Mouse (Mus musculus) ovary, postnatal 14 days (tissue): Measurements from ENCODE around the gene Zfp658.

Experiments
- DNase-seq: peaks from one replicate; pipeline ENCODE4 v3.0.0; 2022; ENCODE audit warnings: low spot score

The Zfp658 gene

DNA sequence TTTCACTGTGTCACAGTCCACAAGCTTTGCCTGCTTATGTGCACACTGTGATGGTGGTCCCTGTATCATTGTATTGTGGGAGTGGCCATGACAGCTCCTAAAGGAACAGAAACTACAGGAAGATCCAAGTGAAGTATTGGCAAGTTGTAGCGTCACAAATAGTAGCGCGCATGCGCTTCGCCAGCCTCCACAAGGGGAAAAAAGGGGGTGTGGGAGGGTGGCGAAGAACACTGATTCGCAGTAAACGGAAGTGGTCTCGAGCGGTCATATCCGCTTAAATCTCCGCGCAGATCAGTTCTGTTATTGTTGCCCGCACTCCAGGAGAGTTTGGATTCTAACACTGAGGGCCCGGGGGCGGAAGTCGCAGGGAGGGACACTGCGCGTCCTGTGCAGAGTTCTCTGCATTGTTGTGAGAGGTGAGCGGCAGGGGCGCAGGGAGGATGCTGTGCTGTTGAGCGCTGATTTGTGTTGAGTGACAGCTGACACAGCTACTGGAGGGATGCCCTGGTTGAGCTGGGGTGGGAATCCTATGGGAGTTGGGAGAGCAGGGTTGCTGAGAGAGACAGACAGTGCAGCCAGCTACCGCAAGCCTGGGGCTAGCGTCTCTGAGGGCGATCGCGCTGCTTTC lies at the start of gene Zfp658:
Gene Zfp658 (plus strand): TSS at position 251 of the 628 bp plus-strand sequence.
- peak; percentile 70 for DNase-seq

- no peak for DNase-seq
Observed at GRCm38 (mm10) chr7:43512519-43512918, 49.5 kb upstream of the Zfp658 start.

DNA sequence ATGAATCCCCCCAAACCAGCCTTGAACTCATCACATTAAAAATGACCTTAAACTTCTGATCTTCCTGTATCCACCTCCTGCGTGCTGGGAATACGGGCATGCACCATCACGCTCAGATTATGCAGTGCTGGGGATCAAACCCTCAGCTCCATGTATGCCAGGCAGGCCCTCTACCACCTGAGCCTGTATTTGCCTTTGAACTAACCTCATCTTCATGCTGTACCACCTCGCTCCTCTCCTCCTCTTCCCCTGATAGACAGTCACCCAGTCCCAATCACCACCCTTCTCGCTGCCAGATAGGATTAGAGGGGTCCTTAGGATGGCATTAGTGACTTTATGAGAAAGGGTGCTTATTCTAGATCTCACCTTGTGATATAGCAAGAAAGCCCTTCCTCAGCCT lies 47.0 kb upstream of the Zfp658 start:
- no peak for DNase-seq

GRCm38 (mm10) chr7:43518341-43518740 lies 43.7 kb upstream of the Zfp658 start:
- no peak for DNase-seq

GRCm38 (mm10) chr7:43522776-43523175 lies 39.3 kb upstream of the Zfp658 start:
- no peak for DNase-seq

GRCm38 (mm10) chr7:43525313-43525712 lies 36.7 kb upstream of the Zfp658 start:
- no peak for DNase-seq

DNA sequence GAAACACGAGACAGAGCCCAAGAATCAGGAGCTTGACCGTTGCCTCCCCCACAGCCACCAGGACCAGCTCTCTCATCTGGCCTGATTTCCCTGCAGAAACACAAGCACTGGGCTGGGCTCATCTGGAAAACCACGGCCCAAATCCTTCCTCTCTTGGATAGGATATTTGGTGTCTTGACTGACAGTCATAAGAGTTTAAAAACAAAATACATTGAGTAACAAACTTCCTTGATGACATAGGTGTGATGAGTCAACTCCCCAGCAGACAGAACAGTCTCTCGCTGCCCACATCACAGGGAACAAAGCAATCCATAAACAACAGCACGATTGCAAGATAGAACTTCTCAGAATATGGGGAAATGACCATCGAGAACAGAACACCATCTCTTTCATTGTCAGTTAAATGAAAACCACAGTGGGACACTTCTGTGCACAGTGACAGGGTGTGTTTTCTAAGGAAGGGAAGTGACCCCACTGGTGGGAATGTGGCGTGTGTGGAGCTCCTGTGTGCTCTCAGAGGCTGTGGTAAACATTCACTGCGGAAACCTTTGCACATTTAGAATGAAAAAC lies 31.8 kb upstream of the Zfp658 start:
- no peak for DNase-seq

DNA sequence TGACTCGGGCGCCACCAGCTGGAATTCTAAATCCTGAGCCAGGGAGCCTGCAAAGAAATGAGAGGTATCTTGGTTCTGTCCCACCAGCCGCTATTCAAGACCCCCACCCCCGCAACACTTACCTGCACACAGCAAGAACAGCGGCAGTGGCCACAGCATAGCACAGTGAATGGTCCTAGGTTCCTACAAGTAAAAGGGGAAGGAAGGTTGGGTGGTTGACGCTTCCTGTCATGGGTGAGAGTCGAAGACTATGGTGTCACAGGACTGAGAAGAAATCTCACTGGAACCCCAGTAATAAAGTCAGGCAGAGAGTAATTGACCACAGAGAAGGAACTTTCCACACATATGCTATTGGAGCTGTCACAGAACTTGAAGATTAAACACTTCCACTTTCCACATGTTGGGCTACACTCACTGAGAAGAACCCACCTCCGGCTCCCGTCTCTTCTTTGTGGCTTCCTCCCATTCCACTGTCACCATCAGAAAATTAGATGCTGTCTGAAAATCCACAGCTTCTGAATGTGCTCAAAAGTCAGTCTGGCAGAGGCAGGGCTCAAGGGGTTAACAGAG lies 29.0 kb upstream of the Zfp658 start:
- DNase-seq = no peak

DNA sequence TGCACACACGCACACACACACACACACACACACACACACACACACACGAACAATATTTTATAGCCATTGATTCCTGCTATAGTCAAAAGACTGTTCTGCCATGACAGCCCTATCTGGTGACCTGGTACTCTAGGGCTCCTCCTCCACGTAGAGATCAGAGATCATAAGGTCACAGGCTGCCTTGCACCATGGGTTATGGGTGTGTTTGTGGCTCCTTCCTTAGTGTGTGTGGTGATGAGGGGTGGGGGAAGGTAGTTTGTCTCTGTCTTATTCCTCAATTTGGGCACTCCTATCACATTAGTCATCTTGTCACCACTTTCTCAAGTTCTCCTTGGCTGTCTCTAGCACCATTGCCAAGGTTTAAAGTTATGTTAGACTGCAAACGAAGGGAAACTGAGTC lies 23.5 kb upstream of the Zfp658 start:
- no peak for DNase-seq

- DNase-seq = no peak
Observed at GRCm38 (mm10) chr7:43544225-43544977, 17.7 kb upstream of the Zfp658 start, which contains the start of gene Cd33. TSS of gene Cd33 (minus strand) at chr7:43544428.

DNA sequence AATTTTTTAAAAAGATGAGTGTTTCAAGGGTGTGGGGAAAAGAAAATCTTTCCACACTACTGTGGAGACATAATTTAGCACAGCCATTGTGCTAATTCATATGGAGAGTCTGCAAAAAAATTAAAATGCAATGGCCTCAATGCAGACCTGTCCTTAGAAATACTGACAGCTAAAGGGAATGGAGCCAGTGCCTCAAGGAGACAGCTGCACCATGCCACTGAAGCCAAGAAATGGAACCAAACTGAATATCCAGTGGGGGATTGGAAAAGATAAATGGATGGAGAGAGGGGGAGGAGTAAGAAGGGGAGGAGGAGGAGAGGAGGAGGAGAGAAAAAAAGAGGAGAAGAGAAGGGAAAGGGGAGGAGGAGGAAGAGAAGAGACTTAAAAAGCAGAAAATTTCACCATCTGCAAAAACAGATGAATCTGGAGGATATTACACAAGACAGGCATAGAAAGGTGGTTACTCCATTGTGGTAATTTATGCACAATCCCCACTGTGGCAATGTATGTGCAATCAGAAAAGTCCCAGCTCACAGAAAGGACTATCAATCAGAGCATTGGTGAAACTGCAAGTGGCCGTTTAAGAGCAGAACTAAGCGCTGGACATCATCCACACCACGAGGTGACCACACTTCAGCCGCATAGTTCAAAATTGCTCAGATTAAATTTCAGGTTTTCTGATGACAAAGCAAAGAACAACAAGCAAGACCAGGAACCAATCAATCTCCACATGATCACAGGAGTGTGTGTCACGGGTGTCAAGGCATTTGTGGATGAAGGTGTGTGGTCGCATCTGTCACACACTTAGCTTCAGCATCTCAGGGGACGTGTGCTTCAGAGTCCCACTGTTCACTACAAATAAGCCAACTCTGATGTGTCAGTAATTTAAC lies 16.2 kb upstream of the Zfp658 start:
- no peak for DNase-seq

DNA sequence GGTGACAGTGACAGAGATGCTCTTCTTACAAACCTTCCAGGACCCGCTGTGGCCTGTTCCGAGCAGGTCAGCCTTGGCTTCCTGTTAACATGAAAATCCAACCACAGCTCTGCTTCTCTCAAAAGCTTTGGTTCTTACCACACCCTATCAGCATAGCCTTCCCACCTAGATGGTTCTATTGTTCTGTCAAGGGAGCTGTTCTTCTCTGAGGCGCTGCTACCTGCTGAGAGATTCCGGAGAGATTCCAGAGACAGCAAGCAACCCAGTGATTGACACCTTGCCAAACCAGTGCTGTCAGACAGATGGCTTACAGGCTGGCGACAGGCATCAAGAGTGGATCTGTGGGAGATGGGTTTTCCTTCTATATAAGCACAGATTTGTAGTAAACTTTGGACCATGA lies 14.4 kb upstream of the Zfp658 start:
- no peak for DNase-seq

GRCm38 (mm10) chr7:43548206-43548605 lies 13.8 kb upstream of the Zfp658 start:
- no peak for DNase-seq

DNA sequence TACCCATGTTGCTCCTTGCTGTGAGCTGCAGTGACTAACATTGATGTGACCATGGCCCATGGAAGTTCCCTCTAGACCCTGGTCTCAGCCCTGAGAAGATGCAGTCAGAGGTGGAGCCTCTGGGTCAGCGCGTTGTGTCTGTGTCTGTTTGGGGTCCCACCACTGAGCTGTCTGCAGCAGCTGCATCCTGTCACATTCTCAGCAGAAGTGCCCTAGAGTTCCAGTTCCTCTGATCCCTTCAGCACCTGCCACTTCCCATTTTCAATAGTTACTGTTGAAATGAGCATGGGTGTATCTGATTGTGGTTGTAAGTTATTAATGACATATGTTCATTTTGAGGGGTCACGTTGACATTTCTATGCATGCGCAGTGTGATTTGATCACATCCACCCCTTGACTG lies 8.9 kb upstream of the Zfp658 start:
- no peak for DNase-seq

DNA sequence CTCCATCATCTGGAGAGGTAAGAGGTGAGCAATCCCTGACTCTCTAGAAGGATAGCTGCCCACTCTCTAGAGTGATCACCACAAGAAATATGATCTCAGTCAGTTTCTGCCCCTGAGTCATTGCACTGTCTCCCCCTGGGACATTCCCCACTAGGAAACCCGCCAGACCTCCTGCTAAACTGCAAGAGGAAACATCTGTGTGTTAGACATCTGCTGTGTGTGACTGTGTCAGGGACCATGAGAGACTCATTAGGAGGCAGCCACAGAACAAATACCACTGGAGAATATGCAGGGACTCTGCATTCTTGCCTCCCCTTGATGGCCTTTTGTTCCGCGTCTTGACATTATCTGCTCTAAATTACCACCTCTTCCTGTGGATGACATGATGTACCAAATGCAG lies 7.5 kb upstream of the Zfp658 start:
- no peak for DNase-seq

GRCm38 (mm10) chr7:43555351-43555750 lies 6.7 kb upstream of the Zfp658 start:
- no peak for DNase-seq

DNA sequence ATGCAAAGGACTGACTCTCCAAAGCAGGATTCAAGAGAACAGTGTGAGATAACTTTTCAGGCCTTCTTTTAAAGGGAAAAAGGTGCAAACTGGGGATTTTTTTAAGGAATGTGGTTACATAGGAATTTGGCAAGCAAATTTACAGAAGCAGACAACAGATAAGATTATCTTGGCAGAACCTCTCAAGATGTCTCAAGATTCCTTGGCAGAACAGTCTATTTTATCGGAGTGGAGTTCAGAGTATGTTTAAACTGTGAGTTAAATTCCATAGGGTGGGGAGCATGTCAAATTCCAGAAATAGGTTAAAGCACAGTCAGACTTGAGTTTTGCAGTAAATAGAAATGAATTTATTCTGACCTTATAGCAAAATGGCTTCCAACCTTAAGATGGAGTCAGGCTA lies 5.2 kb upstream of the Zfp658 start:
- DNase-seq = no peak

GRCm38 (mm10) chr7:43562651-43563070 lies 605 bp downstream of the Zfp658 start:
- peak; percentile 4 for DNase-seq

DNA sequence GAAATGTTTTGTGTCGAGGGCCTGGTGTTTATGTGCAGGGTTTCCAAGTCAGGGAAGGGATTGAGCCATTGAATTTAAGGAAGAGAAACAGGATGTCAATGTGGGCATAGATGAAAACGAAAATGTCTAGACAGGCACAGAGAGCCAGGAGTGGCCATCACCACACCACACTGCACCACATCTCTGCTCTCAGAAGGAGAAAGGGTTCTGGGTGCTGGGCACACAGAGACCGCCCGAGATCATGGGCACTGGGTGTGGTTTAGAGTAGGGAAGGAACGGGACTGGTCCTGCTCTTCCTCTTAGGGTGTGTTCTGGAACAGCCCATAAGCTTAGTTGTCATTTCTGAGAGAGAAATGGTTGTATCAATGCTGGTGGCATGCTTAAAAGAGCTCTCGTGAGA lies 1.2 kb downstream of the Zfp658 start:
- no peak for DNase-seq

GRCm38 (mm10) chr7:43571216-43571615 lies 9.2 kb downstream of the Zfp658 start:
- DNase-seq = no peak

GRCm38 (mm10) chr7:43579440-43580171 lies 17.6 kb downstream of the Zfp658 start, which contains the start of gene Zfp719:
TSS of gene Zfp719 (plus strand) at chr7:43579610.
- peak; percentile 74 for DNase-seq
